Mouse (Mus musculus) heart, adult 2 months (tissue): ENCODE results near the gene Lrrc46. TPM values are rescaled to one million over a fixed set of nuclear protein-coding genes. Genes with fewer than 3 reads are reported as not detected.

Experiments used
- DNase-seq, 2 experiments: peaks; one replicate each; pipeline ENCODE4 v3.0.0; 2021
- H3K27ac ChIP-seq: fragments of 200-600 bp; 2 replicates; pipeline ENCODE4 v1.8.1; 2022
- H3K27me3 ChIP-seq: fragments of 200-500 bp; 2 replicates; pipeline ENCODE4 v1.6.1; 2012; ENCODE audit warnings: mild to moderate bottlenecking, low read length, inconsistent platforms, mixed read lengths; ENCODE audit not compliant: control insufficient read depth, insufficient read depth
- H3K36me3 ChIP-seq: fragments of 200-500 bp; 2 replicates; pipeline ENCODE4 v1.6.1; 2012; ENCODE audit warnings: low read length, inconsistent platforms; ENCODE audit not compliant: control insufficient read depth, insufficient read depth
- H3K4me1 ChIP-seq: fragments of 200-500 bp; 2 replicates; pipeline ENCODE4 v1.6.1; 2011; ENCODE audit warnings: low read length; ENCODE audit not compliant: control insufficient read depth, insufficient read depth
- H3K4me3 ChIP-seq: fragments of 200-600 bp; 2 replicates; pipeline ENCODE4 v1.8.1; 2022
- H3K79me2 ChIP-seq: fragments of 200-500 bp; replicated peaks from 2 replicates; pipeline ENCODE4 v1.6.1; 2012; ENCODE audit warnings: mild to moderate bottlenecking, inconsistent platforms, low read length, moderate library complexity, mixed read lengths; ENCODE audit not compliant: control insufficient read depth, insufficient read depth
- H3K9ac ChIP-seq: fragments of 200-500 bp; 2 replicates; pipeline ENCODE4 v1.6.1; 2012; ENCODE audit warnings: low read depth, mild to moderate bottlenecking, control low read depth, inconsistent platforms, low read length, mixed read lengths
- CTCF ChIP-seq: fragments of 200-600 bp; IDR thresholded peaks from 2 replicates; pipeline ENCODE4 v1.8.1; 2022; ENCODE audit warnings: antibody characterized with exemption, mild to moderate bottlenecking, moderate library complexity
- EP300 ChIP-seq: fragments of 200-500 bp; IDR thresholded peaks from 2 replicates; pipeline ENCODE4 v1.6.1; 2011; ENCODE audit warnings: low read depth, low read length, control low read depth; ENCODE audit not compliant: insufficient read depth
- POLR2A ChIP-seq: fragments of 200-500 bp; IDR thresholded peaks from 2 replicates; pipeline ENCODE4 v1.6.1; 2011; ENCODE audit warnings: mild to moderate bottlenecking, low read depth, low read length, control low read depth; ENCODE audit not compliant: insufficient read depth
- WGBS: fragments of 180-500 bp; shearing (Covaris S2); methylation state at CpG from one replicate; pipeline ENCODE4 v1.1.7; 2018; 5-methylcytosine and 5-hydroxymethylcytosine counted together
- intact Hi-C: fragments of 180-260 bp; cut with DNase I; formaldehyde crosslinking; loops from one replicate; pipeline ENCODE4 v1.15.1; 2025
- polyA plus RNA-seq: library from polyadenylated mRNA; depleted of rRNA; stranded (reverse); fragments of >200 nt; gene quantifications from 2 replicates; pipeline ENCODE4 v1.2.3, GENCODE M21; 2012
- total RNA-seq, 2 experiments: library from RNA; stranded (reverse); gene quantifications; 2 replicates each; pipeline ENCODE4 v1.2.3; 2021

The Lrrc46 gene
- total and polyA plus RNA-seq, 3 experiments = 0.18 to 1.0 TPM; not detected in 1

GRCm38 (mm10) chr11:97066656-97067360 lies 25.6 kb upstream of the Lrrc46 start:
- no peaks in the 10 kb centered on the region for H3K4me1 ChIP-seq
- WGBS = 73% methylated on average over 22 of the region's 22 CpGs
- no peak overlapping the region for H3K9ac ChIP-seq
- no peaks in the 10 kb centered on the region for H3K27me3 ChIP-seq
- H3K36me3 ChIP-seq = no peaks in the 10 kb centered on the region
- DNase-seq = no peak
- H3K79me2 ChIP-seq = no peaks in the 10 kb centered on the region
- TF ChIP-seq POLR2A (no peak), EP300 (no peak), CTCF (no peak)
- intact Hi-C loops = no loop called here
- H3K4me3 ChIP-seq = no peak overlapping the region
- no peak overlapping the region for H3K27ac ChIP-seq

- no peak overlapping the region for H3K4me3 ChIP-seq
- no peaks in the 10 kb centered on the region for H3K27me3 ChIP-seq
- intact Hi-C loops = no loop called here
- H3K36me3 ChIP-seq = no peaks in the 10 kb centered on the region
- TF ChIP-seq CTCF (no peak), EP300 (no peak), POLR2A (no peak)
- no peak overlapping the region for H3K27ac ChIP-seq
- WGBS = 83% methylated on average over 12 of the region's 12 CpGs
- DNase-seq = no peak
- H3K79me2 ChIP-seq = no peaks in the 10 kb centered on the region
- no peak overlapping the region for H3K9ac ChIP-seq
- H3K4me1 ChIP-seq = no peaks in the 10 kb centered on the region
Observed at GRCm38 (mm10) chr11:97065538-97066295, 24.5 kb upstream of the Lrrc46 start.

- no peak overlapping the region for H3K9ac ChIP-seq
- H3K36me3 ChIP-seq = no peaks in the 10 kb centered on the region
- intact Hi-C loops = no loop called here
- no peaks in the 10 kb centered on the region for H3K27me3 ChIP-seq
- no peak for DNase-seq
- 81% methylated on average over 3 of the region's 3 CpGs for WGBS
- H3K27ac ChIP-seq = no peak overlapping the region
- TF ChIP-seq CTCF (peak; percentile 54), EP300 (no peak)
- no peaks in the 10 kb centered on the region for H3K79me2 ChIP-seq
- no peak overlapping the region for H3K4me3 ChIP-seq
- H3K4me1 ChIP-seq = no peaks in the 10 kb centered on the region
Observed at GRCm38 (mm10) chr11:97063921-97064295, 22.7 kb upstream of the Lrrc46 start.

- Histone ChIP-seq H3K36me3 (no peaks in the 10 kb centered on the region), H3K4me1 (no peaks in the 10 kb centered on the region), H3K4me3 (no peak overlapping the region), H3K79me2 (no peaks in the 10 kb centered on the region), H3K9ac (no peak overlapping the region), H3K27ac (no peak overlapping the region), H3K27me3 (no peaks in the 10 kb centered on the region)
- TF ChIP-seq CTCF = no peak
- no peak for TF ChIP-seq POLR2A
- no peak for TF ChIP-seq EP300
- 32% methylated on average over 9 of the region's 9 CpGs for WGBS
- DNase-seq = no peak
- intact Hi-C loops = no loop called here
Observed at GRCm38 (mm10) chr11:97063274-97063920, 22.2 kb upstream of the Lrrc46 start.

GRCm38 (mm10) chr11:97052219-97052646 lies 11.0 kb upstream of the Lrrc46 start:
- no peak for DNase-seq
- H3K79me2 ChIP-seq = no peaks in the 10 kb centered on the region
- H3K36me3 ChIP-seq = no peaks in the 10 kb centered on the region
- intact Hi-C loops = no loop called here
- H3K9ac ChIP-seq = no peak overlapping the region
- no peak overlapping the region for H3K4me3 ChIP-seq
- TF ChIP-seq POLR2A (no peak), CTCF (no peak), EP300 (no peak)
- peaks cover 10% of the 10 kb centered on the region for H3K4me1 ChIP-seq
- no peaks in the 10 kb centered on the region for H3K27me3 ChIP-seq
- H3K27ac ChIP-seq = no peak overlapping the region
- 28% methylated on average over 11 of the region's 11 CpGs for WGBS
